Mouse (Mus musculus) E14TG2a.4 (cell line): Measurements from ENCODE around the gene Synj2.

Source experiments
- CTCF ChIP-seq: conservative IDR thresholded peaks from 2 replicates; pipeline ENCODE4 v1.5.1; 2014; ENCODE audit warnings: low read length
- NANOG ChIP-seq: IDR thresholded peaks from 2 replicates; pipeline ENCODE4 v1.6.1; 2014; ENCODE audit warnings: borderline replicate concordance, low read length, mixed read lengths
- POU5F1 ChIP-seq: IDR thresholded peaks from 2 replicates; pipeline ENCODE4 v1.6.1; 2014; ENCODE audit warnings: low read length, borderline replicate concordance

- no peak for TF ChIP-seq CTCF
- TF ChIP-seq POU5F1, result no peak
- TF ChIP-seq NANOG, result no peak
Measured at GRCm38 (mm10) chr17:5899251-5899650, 41.8 kb upstream of the Synj2 start.
